Mouse (Mus musculus) testis, adult 2 months (tissue): ENCODE measurements around the gene Gucy1a1.

ENCODE experiments used
- CTCF ChIP-seq: fragments of 200-500 bp; IDR thresholded peaks from 2 replicates; pipeline ENCODE4 v1.5.1; 2012; ENCODE audit warnings: low read depth, mild to moderate bottlenecking, inconsistent platforms, low read length, moderate library complexity; ENCODE audit not compliant: control insufficient read depth, insufficient read depth, insufficient replicate concordance
- POLR2A ChIP-seq: fragments of 200-500 bp; IDR thresholded peaks from 2 replicates; pipeline ENCODE4 v1.6.1; 2012; ENCODE audit warnings: low read depth, mild to moderate bottlenecking, inconsistent platforms, low read length, moderate library complexity; ENCODE audit not compliant: control insufficient read depth

- TF ChIP-seq CTCF, result no peak
- TF ChIP-seq POLR2A, result no peak
These were observed 71.8 kb downstream of the Gucy1a1 start for GRCm38 (mm10) chr3:82073741-82074181.
